Mouse (Mus musculus) lung, postnatal 0 days (tissue): ENCODE data around the gene Egfl7.

Source experiments
- CTCF ChIP-seq: IDR thresholded peaks from 2 replicates; pipeline ENCODE4 v1.5.1; 2016; ENCODE audit warnings: antibody characterized with exemption, mild to moderate bottlenecking
- EP300 ChIP-seq: IDR thresholded peaks from 2 replicates; pipeline ENCODE4 v1.6.1; 2016; ENCODE audit warnings: antibody characterized with exemption, mild to moderate bottlenecking, control low read depth

DNA sequence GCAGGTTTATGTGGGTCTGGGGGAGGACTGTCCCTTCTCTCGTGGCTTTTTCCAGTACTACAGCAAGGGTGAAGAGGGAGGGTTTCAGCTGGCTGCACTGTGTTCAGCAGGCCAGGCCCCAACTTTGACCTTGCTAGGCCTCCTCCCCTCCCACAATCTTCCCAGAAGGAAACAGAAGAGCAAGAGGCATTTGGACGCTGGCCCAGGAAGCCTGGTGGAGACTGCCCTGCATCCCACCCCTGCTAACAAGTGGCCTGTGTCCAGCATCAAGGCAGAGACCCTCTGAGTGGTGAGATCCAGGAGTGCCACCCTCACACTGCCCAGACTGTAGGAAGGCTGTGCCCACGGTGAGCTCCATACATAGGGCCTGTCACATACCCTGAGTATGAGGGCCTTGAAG is 35.5 kb upstream of the Egfl7 start:
- TF ChIP-seq CTCF (peak; percentile 14; the same call in 1 of the 2 replicates), EP300 (no peak)
